ENCODE assay signal across 8 mouse cellular contexts in the genomic region with DNA sequence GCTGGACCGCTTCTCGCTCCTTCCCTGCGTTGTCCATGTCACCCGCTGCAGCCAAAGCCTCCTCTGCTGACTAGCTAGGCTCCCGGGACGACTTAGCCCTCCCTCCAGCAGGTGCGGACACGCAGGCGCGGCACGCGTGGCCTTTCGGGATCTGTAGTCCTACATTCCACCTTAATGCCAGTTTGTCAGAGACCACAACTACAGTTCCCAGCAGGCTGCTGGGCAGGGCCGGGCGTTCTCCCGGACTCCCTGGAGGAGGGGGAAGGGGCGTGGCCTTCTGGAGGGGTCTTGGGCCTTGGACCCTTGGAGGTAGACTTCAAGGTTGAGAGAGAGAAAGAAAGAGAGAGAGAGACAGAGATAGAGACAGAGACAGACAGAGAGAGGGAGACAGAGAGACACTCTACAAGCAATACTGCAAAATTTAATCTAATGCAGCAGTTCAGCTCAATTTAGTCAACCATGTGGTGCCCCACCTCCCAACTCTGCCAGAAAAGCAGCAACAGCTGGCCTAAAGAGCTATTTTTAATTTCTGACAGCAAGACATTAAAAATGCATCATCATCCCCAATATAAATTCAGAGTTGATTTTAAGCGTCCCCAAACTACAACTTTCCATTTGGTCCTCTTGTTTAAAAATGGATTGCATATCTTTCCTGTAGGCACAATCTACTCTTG. TPM values are rescaled to one million over a fixed set of nuclear protein-coding genes. Genes with fewer than 3 reads are reported as not detected.
DNase-seq lines count a peak whose midpoint lies in the region; ATAC-seq lines count a peak whose summit lies in the region.

TSS of gene Napb (minus strand) at position 141 of the 674 bp plus-strand sequence.

- peak within 1 kb of the TSS; percentile 66 for H3K9ac ChIP-seq in intestine, embryonic 15.5 days

- H3K27ac ChIP-seq in intestine, embryonic 15.5 days = no peak within 1 kb of the TSS

- intact Hi-C loops in gastrocnemius, postnatal 36 days (cut with DNase I) = no loop called here
- intact Hi-C loops in left cerebral cortex, postnatal 14 days (cut with DNase I) = no loop called here

- WGBS in intestine, embryonic 15.5 days = 4% methylated on average over 18 of the region's 18 CpGs

- no peaks in the 10 kb centered on the region for H3K36me3 ChIP-seq in intestine, embryonic 15.5 days

- H3K4me1 ChIP-seq in intestine, embryonic 15.5 days (replicated peaks) = peaks cover 10% of the 10 kb centered on the region; the same call in 1 of the 2 replicates

- H3K9me3 ChIP-seq in intestine, embryonic 15.5 days = no peaks in the 10 kb centered on the region

- DNase-seq in adrenal gland, adult 8-10 months = peak; percentile 96
- DNase-seq in embryo, embryonic 9.5 days (ENCODE audit: extremely low spot score) = peak; percentile 91
- DNase-seq in gastrocnemius, postnatal 36 days = peak; percentile 85 to 90
- DNase-seq in left cerebral cortex, postnatal 14 days (ENCODE audit: low spot score in 2 of 2) = peak; percentile 95 to 96
- peak; percentile 94 for DNase-seq in right cerebral cortex, postnatal 25 days
- DNase-seq in urinary bladder, postnatal 36 days (ENCODE audit: low spot score in 2 of 2) = peak; percentile 88 to 93

- peak within 1 kb of the TSS; percentile 76 for H3K4me3 ChIP-seq in intestine, embryonic 15.5 days (replicated peaks)

- H3K27me3 ChIP-seq in intestine, embryonic 15.5 days (replicated peaks) = no peaks in the 10 kb centered on the region

- H3K4me2 ChIP-seq in intestine, embryonic 15.5 days (replicated peaks) = peak within 1 kb of the TSS; percentile 93

- peak; percentile 100 for ATAC-seq in intestine, embryonic 15.5 days
- peak; percentile 99 for ATAC-seq in megakaryocyte-erythroid progenitor cell, adult 5-6 weeks (replicated peaks; ENCODE audit: low FRiP score, low TSS enrichment, poor library complexity, severe bottlenecking)

RNA-seq across cellular contexts. Expression of gene Napb, which starts in this region (rescaled TPM):
- 10 to 100 TPM in 2 of 4 experiments, 1 to 10 TPM in 2; 5.5 to 13.9 (median 8.1) TPM for total RNA-seq in adrenal gland, adult 8-10 months (2022)
- 1 to 10 TPM; 4.0 to 5.5 TPM for total RNA-seq in gastrocnemius, postnatal 36 days (2021)
- polyA plus RNA-seq in intestine, embryonic 15.5 days (2015; fragmentation: Nextera tagmentation; extraction: Ambion mirVana) = 3.4 and 4.1 TPM in 2 replicates
- total RNA-seq in left cerebral cortex, postnatal 14 days (2021) = 100 to 1,000 TPM; 286 to 309 TPM
- 0.98 and 1.7 TPM in 2 replicates for total RNA-seq in megakaryocyte-erythroid progenitor cell, adult 5-6 weeks (2014; fragmentation: Nextera tagmentation)
- 0.23 TPM in 1 of 2 replicates, not detected in the other for total RNA-seq in megakaryocyte-erythroid progenitor cell, adult 5-6 weeks (2017)

Comparison
In these comparisons a context has a peak if more than half of its experiments do, and no peak if none do; other contexts are left out.
1. RNA of gene Napb (total RNA-seq): 286 to 309 TPM in left cerebral cortex, postnatal 14 days; 5.5 to 13.9 TPM in adrenal gland, adult 8-10 months, 4.0 to 5.5 TPM in gastrocnemius, postnatal 36 days and 0.23 to 1.7 TPM in megakaryocyte-erythroid progenitor cell, adult 5-6 weeks; every median in the first group is over 10 times any median in the second.
2. Peak in every context shown above with its lines, with median percentiles within 50 percentile points of each other: DNase-seq.